Mouse (Mus musculus) cerebellum, adult 2 months (tissue): ENCODE measurements around the gene Hist1h2bf. TPM values are rescaled to one million over a fixed set of nuclear protein-coding genes. Genes with fewer than 3 reads are reported as not detected.
"Not testable (repeated sequence)": the region's sequence is repeated elsewhere in the genome, so short reads cannot be mapped to it uniquely, and the experiment has no call there.

Experiments
- DNase-seq, 2 experiments: peaks; one replicate each; pipeline ENCODE4 v3.0.0; 2021
- H3K27ac ChIP-seq: fragments of 200-500 bp; 2 replicates; pipeline ENCODE4 v1.5.1; 2012; ENCODE audit warnings: low read length, control low read depth, inconsistent platforms; ENCODE audit not compliant: insufficient read depth
- H3K27me3 ChIP-seq: fragments of 200-500 bp; 2 replicates; pipeline ENCODE4 v1.6.1; 2012; ENCODE audit warnings: inconsistent platforms, mild to moderate bottlenecking, low read length, moderate library complexity; ENCODE audit not compliant: control insufficient read depth, insufficient read depth
- H3K4me1 ChIP-seq: fragments of 200-500 bp; 2 replicates; pipeline ENCODE4 v1.6.1; 2011; ENCODE audit warnings: low read length; ENCODE audit not compliant: control insufficient read depth, insufficient read depth
- H3K4me3 ChIP-seq: fragments of 200-500 bp; replicated peaks from 2 replicates; pipeline ENCODE3; 2011; ENCODE audit warnings: mild to moderate bottlenecking, low read depth, low read length, control low read depth; ENCODE audit not compliant: insufficient read depth
- CTCF ChIP-seq: fragments of 200-500 bp; IDR thresholded peaks from 2 replicates; pipeline ENCODE4 v1.5.1; 2011; ENCODE audit warnings: low read depth, mild to moderate bottlenecking, control low read depth, low read length, moderate library complexity, borderline replicate concordance; ENCODE audit not compliant: insufficient read depth
- POLR2A ChIP-seq: fragments of 200-500 bp; IDR thresholded peaks from 2 replicates; pipeline ENCODE4 v1.6.1; 2011; ENCODE audit warnings: low read length, control low read depth, borderline replicate concordance; ENCODE audit not compliant: insufficient read depth
- WGBS: fragments of 180-500 bp; shearing (Covaris S2); methylation state at CpG from one replicate; pipeline ENCODE4 v1.1.7; 2018; 5-methylcytosine and 5-hydroxymethylcytosine counted together
- polyA plus RNA-seq: library from polyadenylated mRNA; depleted of rRNA; stranded (reverse); fragments of >200 nt; gene quantifications from 2 replicates; pipeline ENCODE4 v1.2.3, GENCODE M21; 2012

Gene Hist1h2bf
- polyA plus RNA-seq, 1 experiment: 0.65 TPM

- Histone ChIP-seq H3K27ac (peak within 1 kb of the TSS; percentile 85), H3K27me3 (no peaks in the 10 kb centered on the region), H3K4me1 (no peaks in the 10 kb centered on the region), H3K4me3 (peak within 1 kb of the TSS; percentile 58)
- under 1% methylated on average over 18 of the region's 18 CpGs for WGBS
- no peak for TF ChIP-seq POLR2A
- TF ChIP-seq CTCF: no peak
- DNase-seq: peak; percentile 78 to 88
Observed at GRCm38 (mm10) chr13:23571022-23571503, 2.9 kb downstream of the Hist1h2bf start, which contains the start of the genes Hist1h2ae and Hist1h2bg. Gene Hist1h2ae (minus strand): TSS chr13:23571220. Gene Hist1h2bg (plus strand): TSS chr13:23571396.

DNA sequence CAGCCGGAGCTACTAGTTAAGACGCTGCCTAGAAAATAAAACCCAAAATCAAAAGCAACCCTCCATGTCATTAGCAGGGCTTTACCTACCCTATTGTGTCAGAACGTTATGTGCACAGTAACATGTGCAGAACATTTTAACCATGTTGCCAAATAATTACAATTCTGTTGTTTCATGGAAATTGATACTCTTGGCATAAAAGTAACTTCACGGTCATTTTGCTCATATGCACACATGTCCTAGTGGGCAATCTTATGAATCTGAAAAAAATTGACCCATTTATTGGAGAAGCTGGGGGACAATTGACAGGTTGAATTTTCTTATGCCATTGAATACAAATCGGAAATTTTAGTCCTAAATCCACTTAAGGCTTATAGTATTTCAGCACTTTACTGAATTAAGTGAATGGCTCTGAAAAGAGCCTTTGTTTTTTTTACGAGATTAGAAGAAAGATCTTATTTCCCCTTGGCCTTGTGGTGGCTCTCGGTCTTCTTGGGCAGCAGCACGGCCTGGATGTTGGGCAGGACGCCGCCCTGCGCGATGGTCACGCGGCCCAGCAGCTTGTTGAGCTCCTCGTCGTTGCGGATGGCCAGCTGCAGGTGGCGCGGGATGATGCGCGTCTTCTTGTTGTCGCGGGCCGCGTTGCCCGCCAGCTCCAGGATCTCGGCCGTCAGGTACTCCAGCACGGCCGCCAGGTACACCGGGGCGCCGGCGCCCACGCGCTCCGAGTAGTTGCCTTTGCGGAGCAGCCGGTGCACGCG lies 3.6 kb downstream of the Hist1h2bf start:
- peak overlapping the region; percentile 46 for H3K4me3 ChIP-seq
- 2% methylated on average over 29 of the region's 41 CpGs for WGBS
- not testable (repeated sequence) for H3K4me1 ChIP-seq, H3K27me3 ChIP-seq, DNase-seq
- peak overlapping the region; percentile 85 for H3K27ac ChIP-seq

DNA sequence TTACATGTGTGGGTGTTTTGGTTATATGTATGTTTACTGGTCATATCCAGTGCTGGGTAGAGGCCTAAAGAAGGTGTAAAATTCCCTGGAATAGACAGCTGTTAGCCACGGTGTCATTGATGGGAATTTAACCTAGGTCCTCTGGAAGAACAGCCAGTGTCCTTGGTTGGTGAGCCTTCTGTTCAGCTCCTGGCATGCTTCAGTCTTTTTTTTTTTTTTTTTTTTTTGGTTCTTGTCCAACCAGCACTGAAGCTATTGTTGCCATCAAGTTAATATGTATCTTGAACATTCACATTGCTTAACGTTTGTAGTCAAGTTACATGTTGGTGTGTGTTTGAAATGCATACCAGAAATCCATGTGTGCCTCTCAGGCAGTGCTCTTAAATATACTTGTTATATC lies 9.5 kb downstream of the Hist1h2bf start:
- 51% methylated on average over 2 of the region's 2 CpGs for WGBS
- no peaks in the 10 kb centered on the region for H3K27me3 ChIP-seq
- no peak for TF ChIP-seq CTCF
- TF ChIP-seq POLR2A: no peak
- no peak for DNase-seq
- no peaks in the 10 kb centered on the region for H3K4me1 ChIP-seq
- no peak overlapping the region for H3K4me3 ChIP-seq
- H3K27ac ChIP-seq: no peak overlapping the region

DNA sequence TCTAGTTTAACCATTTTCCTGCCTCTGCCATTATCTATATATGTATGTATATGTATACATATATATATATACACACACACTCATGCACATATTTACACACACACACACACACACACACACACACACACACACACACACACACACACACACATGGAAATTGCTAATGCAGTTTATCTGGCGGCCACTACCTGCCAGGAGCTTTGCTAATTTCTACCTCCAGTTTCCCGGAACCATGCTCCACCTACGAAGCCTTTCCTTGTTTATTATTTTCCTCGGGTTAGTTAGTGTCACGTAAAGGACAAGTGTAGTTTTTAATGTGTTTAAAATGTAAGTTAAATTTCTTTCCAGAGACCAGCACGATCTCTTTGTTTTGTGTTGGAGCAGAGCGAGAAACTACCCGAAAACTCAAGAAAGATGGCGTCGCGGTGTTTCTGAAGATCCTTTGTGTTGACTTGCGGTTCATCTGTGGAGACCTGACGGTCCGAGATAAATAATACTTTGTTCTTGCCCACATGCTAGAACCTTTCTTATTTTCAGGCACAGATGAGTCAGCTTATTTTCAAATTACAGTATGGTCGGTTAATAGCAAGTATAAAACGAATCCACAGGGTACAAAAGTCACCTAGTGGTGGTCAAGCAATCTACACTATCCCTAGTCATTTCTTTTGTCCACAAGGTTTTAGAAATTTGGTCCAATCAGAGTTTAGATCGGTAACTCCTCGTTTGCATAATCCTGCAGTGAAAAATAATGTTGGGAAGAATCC lies 11.1 kb downstream of the Hist1h2bf start:
- WGBS: 1% methylated on average over 18 of the region's 18 CpGs
- DNase-seq: peak in 1 of 2 experiments; percentile 67
- peak overlapping the region; percentile 15; the same call in 1 of the 2 replicates for H3K27ac ChIP-seq
- H3K4me3 ChIP-seq: peak overlapping the region; percentile 41
- TF ChIP-seq POLR2A: no peak
- TF ChIP-seq CTCF: no peak
- no peaks in the 10 kb centered on the region for H3K4me1 ChIP-seq
- no peaks in the 10 kb centered on the region for H3K27me3 ChIP-seq

GRCm38 (mm10) chr13:23561883-23562659 lies 11.9 kb downstream of the Hist1h2bf start, which contains the start of gene Hist1h3e:
Gene Hist1h3e (minus strand): TSS chr13:23562369.
- not testable (repeated sequence) for H3K4me1 ChIP-seq, H3K27me3 ChIP-seq
- Histone ChIP-seq H3K27ac (peak within 1 kb of the TSS; percentile 87), H3K4me3 (peak within 1 kb of the TSS; percentile 58)
- under 1% methylated on average over 49 of the region's 67 CpGs for WGBS
- peak; percentile 82 for TF ChIP-seq POLR2A
- DNase-seq: peak; percentile 93 to 94

DNA sequence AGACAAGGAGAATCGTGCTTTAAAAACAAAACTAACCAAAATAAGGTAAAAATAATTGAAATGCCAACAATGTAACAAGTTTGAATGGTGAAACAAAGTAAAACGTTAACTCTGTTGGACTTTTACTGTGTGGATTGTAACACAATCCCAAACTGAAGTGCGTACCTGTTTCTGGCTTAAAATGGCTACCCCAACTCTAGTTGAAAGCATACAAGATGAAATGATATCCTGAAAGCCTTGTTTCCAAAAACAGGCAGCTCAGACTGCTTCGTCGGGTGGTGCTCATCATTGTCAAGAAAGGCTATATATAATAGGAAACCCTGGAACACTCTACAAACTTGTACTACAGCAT lies 12.5 kb downstream of the Hist1h2bf start:
- not testable (repeated sequence) for H3K27me3 ChIP-seq, H3K27ac ChIP-seq, H3K4me1 ChIP-seq, DNase-seq, H3K4me3 ChIP-seq
- 0% methylated on average over 2 of the region's 5 CpGs for WGBS

DNA sequence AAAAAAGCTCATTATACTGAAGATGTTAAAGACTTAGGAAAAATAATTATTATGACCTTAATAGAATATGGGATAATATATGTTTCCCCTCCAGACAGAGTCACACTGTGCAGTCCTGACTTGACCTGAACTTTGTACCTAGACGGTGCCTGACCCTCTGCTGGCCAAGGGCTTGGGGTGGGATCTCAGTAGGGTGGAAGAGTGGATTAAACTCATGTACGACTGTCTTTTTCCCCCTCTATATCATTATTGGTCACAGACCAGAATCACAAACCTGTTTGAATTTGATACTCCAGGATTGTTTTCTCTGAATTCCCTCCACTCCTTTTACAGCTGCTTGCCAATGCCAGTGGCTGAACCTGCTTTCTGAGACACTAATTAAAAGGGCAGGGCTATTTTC lies 13.3 kb downstream of the Hist1h2bf start:
- not testable (repeated sequence) for H3K4me1 ChIP-seq, H3K27ac ChIP-seq, H3K4me3 ChIP-seq, DNase-seq, H3K27me3 ChIP-seq
- WGBS: 12% methylated on average over 2 of the region's 2 CpGs

DNA sequence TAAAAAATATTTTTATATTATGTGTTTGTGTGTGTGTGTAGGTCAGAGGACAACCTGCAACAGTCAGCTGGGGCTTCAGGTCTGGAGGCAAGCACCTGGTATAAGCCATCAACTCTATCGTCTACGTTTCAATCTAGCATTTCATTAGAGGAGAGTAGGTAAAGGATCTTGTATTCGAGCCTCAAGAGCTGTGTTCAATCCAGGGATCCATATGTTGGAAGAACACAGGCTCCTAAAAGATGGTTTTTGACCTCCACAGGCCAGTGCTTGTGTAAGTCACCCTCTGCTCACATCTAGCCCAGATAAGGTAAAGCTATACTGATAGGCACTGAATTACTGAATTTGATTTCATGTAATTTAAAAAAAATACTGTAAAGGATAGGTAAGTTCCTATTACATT lies 17.1 kb downstream of the Hist1h2bf start:
- peaks cover 2% of the 10 kb centered on the region; the same call in 1 of the 2 replicates for H3K4me1 ChIP-seq
- no peak for DNase-seq
- no peak for TF ChIP-seq CTCF
- no peak for TF ChIP-seq POLR2A
- H3K27me3 ChIP-seq: no peaks in the 10 kb centered on the region
- no peak overlapping the region for H3K27ac ChIP-seq
- 58% methylated on average over 3 of the region's 3 CpGs for WGBS
- no peak overlapping the region for H3K4me3 ChIP-seq
